Mouse (Mus musculus): ENCODE data around the gene Fign.
A peak's percentile ranks its signal among the peaks of the same experiment; 100 is the strongest.

Gene Fign

DNA sequence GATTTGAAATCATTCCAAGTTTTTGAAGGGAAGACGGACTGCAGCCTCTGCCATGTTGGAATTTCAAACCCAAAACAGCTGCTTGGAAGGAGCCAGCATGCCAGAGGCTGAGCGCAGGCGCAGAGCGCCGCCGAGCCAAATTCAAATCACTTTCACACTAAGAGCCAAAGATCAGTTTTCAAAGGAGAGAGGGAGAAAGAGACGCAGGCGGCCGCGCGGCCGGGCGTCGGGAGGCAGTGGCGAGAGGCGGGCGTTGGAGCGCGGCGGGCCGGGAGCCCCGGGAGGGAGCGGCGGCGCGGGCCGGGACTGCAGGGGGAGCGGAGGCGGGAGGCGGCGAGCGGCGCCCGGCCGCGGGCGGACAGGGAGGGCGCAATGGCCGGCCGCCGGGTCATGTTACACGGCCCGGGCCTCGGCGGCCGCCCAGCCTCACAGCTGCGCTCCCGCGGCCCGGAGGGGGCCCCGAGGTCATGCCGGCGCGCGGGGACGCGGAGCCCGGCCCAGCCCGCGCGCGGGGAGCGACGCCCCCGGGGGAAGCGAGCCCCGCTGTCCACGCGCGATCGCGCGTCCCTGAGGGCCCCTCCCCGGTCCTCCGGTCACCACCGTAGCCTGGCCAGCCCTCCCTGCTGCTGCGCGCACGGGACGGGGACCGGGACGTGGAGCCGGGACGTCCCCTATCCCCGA, at the start of gene Fign:
Fign (minus strand) TSS at position 102 of the 681 bp plus-strand sequence.
- DNase-seq (ENCODE audit: low read depth): peak; percentile 80

DNA sequence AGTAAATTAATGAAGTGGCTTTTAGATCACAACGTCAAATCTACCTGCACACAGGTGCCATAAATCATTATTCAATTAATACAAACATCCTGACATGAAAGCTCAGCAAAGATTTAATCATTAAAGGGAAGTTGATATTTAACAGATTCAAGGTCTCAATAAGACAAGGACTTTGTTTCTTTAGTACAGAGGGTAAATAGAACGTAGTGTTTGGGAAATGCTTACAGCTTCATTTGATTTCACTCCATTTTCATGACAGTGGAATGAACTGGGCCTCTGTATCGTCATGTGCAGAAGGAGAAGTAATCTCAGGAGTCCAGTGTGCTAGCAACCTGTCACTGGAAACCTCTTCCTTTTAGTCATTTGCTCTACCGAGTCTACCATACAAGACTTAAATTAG, 35.8 kb upstream of the Fign start:
- DNase-seq (ENCODE audit: low read depth): no peak

DNA sequence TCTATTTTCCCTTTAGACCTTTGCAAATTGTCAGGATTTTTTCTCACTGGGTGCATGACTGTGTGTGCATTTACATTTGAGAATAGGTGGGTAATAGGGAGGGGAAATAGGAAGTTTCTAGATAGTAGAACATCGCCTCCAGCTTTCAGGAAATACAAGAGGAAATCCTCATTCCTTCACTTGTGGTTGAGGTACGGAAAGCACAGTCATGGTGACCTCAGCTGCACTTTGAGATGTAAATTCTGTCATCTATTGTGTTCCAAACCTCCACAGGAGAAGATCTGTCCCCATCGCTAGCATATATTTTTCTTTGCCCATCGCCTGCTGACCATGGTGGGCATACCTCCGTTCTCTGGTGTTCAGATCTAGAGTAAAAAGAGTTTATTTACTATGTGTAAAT, 22.7 kb upstream of the Fign start:
- DNase-seq (ENCODE audit: low read depth): no peak

- no peak for DNase-seq (ENCODE audit: low read depth)
These were observed 18.8 kb upstream of the Fign start for GRCm38 (mm10) chr2:64116613-64117012.

- no peak for DNase-seq (ENCODE audit: low read depth)
These were observed 13.3 kb upstream of the Fign start for GRCm38 (mm10) chr2:64111133-64111532.

DNA sequence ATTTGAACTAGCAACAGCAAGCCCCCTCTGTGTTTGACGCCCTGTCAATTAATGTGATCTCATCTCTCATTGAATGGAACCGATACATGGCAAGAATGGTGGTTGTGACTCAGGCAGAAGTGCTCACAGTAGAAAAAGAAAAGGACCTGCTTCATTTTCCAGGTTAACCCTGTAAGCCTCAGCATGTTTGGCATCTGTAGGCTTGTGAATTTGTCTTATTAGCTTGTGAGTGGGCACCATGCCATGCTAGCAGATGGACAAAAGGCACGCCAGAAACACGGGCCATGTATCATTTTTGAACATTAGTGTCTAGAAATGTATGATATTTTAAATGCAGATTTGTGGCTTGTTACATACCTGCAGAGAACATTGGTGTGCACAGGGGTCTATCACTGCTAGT, 12.0 kb upstream of the Fign start:
- DNase-seq (ENCODE audit: low read depth): no peak

GRCm38 (mm10) chr2:64108040-64108439, 10.2 kb upstream of the Fign start:
- DNase-seq (ENCODE audit: low read depth): no peak

DNA sequence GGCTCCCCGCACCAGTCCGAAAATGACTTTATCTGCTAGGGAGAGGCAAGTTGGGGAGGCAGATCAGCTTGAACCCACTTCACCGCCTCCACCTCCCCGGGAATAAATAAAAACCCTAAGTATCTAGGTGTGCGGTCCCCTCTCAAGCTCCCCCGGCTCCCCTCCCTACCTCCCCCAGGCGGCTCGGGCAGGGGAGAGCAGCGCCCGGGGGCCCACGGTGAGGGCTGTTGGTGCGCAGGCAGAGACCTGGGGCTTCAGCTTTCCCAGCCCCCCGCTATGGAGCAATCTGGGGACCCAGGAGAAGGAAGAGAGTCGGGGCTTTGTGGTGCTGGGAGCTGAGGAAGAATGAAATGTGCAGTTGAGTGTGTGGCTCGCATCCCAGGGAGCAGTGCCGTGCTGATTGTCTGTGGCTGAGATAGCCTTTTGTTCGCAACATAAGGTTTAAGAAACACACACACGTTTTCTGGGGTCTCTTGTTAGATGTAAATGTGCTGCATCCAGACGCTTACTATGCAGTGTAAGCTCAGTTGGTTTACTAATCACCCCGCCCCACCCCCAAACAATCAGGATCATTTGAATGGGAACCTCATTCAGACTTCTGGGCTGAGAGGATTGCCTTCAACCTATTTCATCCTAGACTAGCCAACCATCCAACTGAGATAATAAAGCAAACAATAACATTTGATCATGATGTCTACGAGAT, 931 bp upstream of the Fign start:
- DNase-seq (ENCODE audit: low read depth): no peak

DNA sequence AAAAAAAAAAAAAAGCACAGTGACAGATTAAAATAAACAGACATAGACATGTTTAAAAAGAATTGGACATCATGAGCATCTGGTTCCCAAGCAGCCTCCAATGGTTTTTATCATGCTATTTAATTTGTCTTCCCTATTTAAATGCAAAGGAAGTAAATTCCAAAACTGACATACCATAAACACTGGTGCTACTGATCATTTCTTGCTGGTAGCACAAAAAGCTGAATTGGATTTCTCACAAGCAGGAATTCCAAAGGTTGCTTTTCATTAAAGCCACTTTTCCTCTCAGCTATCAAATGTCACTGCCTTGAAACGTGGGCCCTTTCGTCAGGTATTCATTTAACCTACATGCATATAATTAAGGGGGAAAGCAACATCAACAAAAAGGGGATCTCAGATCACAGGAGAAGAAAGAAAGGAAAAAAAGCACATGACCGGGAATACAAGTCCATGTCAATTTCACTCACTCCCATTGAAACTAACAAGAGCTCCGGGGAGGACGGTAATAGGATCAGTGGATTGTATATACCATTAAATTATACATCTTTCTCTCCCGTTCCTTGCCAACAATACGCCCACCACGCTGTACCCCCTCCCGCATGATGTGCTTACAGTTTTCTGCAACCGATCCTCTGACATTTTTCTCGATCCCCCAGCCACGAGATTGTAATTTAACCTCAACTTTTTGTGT, 972 bp downstream of the Fign start:
- DNase-seq (ENCODE audit: low read depth): no peak

- no peak for DNase-seq (ENCODE audit: low read depth)
These were observed 1.7 kb downstream of the Fign start for GRCm38 (mm10) chr2:64096176-64096575.

DNA sequence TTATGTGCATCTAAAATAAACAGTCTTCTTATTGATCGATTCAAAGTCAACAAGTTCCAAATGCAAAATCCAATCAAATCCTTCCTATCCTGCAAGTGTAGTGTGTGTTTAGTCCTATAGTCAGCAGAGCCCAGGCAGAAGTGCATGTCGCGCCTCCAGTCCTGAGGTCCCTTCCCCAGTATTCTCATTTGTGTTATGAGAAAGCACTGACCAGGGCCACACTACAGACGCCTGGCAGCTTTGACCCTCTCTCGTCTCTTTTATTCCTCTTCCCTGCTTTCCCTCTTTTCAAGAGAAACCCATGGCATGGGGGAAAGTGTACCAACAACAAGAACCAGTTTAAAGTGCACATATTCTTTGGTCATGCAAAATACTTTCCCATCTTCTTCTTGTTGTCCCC, 2.3 kb downstream of the Fign start:
- no peak for DNase-seq (ENCODE audit: low read depth)

DNA sequence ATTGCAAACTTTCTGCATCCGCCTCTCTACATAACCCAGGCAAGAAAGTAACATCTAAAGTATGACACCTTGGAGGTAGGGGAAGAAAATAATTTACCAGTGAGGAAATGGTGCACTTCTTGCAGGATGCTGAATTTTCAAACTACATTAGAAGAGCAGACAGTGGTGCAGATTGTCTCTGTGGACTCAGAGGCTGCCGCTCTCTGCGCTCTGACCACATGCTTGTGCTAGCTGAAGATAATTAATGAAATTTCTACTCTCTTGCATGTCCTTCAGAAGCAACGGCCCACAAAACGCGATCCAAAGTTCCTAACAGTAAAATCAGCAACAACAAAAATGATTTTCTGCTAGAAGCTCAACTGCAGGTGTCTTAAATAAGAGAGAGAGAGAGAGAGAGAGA, 4.8 kb downstream of the Fign start:
- no peak for DNase-seq (ENCODE audit: low read depth)

DNA sequence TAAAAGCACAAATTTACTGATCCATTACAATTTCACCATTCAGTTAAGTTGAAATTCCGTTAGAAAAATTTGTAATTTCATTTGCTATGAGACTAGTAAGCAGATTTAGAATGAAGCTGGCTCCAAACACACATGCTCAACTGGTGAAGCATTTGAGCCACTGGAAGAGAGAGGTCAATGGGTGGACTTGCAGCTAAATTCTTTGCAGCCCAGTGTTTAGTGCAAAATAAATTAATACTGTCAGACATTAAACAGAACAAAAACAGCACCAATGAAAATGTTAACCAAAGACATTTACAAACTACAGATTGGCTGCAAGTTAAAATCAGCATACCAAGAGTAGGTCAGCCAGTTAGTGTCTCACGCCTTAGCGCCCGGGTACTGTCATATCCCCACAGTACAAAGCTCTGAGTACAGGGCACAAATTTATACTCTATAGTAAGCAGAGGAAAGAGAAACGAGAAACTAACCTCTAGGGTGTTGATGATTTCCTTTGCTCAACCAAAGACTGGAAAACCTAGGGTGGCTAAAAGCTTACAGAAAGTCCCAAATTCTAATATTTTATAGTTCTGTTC, 13.9 kb downstream of the Fign start:
- DNase-seq (ENCODE audit: low read depth): no peak

DNA sequence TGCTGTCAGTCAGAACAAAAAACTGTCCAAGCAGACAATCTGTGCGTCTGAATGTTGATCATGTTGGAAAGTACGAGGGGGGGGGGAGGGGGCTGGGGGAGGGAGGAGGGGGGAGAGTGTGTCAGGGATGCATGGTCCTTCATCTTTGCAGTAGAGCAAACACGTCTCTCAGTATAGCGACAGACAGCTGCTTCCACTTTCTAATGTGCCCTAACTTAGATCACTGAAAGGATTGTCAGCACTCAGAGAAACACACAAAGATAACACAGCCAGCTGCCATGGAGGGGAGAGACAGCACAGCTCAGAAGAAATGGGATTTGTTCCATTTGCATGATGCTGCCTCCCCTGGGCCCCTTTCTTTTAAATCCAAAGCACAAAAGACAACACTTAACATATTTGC, 18.1 kb downstream of the Fign start:
- no peak for DNase-seq (ENCODE audit: low read depth)

- DNase-seq (ENCODE audit: low read depth): no peak
These were observed 19.3 kb downstream of the Fign start for GRCm38 (mm10) chr2:64078551-64078950.

DNA sequence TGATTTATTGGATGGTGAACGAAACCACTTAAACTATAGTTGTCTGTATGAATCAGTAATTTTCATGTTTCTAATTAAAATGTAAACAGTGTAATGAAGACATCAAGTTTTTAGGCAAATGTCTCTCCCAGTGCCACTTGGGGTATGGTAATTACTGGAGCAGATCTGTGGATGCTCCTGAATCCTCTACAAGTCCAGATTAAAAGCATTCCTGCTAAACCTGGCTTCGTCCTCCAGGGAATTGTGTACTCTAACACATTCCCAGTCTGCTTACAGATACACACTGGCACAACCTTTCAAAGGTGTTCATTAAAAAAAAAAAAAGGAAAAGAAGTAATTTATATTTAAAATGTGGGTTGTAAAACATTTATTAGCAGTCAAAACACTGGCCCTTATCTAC, 20.0 kb downstream of the Fign start:
- DNase-seq (ENCODE audit: low read depth): no peak

DNA sequence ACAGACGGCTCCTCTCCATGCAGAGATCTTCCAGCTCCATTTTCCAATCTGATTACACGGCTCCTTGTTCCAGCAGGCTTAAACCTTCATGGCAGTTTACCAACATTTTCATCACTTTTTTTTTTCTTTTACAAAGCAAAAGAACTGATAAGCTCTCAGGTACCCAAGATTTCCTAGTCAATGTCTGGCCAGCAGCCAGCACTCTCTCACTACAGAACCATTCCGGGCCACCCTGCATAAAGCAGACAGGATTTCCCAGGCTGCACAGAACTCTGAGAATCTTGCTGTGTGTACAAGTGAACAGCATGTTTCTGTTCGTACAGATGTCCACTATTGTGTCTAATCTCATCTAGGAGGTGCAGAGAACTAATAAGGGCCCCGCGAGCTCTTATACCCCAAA, 22.0 kb downstream of the Fign start:
- DNase-seq (ENCODE audit: low read depth): no peak

DNA sequence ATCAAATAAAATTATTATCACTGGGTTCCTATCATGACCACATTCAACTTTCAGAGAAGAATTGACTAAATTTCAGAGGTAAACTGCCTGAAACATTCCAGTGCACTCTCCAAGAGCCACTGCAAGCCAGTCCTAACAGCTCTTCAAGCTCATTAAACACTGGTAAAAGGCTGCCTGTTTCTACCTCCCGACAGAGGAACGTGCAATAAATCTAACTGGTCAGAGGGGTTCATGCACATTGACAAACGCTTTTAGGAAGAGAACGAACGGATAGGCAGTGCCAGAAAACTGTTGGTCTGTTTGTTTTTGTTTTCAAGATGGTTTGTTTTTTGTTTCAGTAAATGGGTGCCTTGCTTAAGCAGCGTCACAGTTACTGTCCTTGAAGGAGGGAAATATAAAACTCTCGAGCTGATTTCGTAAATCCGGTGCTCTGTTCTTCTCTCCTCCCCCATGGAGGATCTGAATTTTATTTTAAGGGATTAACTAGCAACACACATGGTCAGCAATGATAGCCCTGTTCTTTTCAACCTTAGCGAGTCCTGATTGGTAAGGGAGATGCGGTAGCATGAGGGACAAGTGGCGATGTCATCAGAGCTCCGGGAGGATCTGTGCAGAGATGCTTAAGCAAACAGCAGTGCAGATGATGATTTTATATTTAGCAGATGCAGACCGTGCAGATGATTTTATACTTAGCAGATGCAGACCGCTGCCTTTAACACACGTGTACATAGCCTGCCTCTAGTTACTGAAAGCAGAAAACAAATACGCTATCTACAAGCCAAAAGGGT, 23.0 kb downstream of the Fign start:
- DNase-seq (ENCODE audit: low read depth): no peak

DNA sequence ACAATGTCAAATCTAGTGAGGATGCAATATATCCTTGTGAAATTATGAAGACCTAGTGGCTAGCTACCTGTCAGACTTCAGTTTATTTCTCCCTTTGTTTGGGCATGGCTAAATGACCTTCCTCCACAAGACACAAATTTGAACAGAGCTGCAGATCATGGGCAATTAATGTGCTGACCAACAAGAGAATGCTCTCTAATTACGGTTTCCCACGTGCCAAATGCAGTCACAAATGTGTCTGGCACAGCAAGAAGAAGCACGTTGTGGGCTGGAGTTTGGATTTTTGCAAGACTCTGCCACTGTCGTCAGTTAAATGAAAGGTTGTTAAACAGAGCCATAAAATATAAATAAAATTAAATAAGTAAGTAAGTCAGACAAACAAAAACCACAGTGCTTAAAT, 25.7 kb downstream of the Fign start:
- DNase-seq (ENCODE audit: low read depth): no peak

DNA sequence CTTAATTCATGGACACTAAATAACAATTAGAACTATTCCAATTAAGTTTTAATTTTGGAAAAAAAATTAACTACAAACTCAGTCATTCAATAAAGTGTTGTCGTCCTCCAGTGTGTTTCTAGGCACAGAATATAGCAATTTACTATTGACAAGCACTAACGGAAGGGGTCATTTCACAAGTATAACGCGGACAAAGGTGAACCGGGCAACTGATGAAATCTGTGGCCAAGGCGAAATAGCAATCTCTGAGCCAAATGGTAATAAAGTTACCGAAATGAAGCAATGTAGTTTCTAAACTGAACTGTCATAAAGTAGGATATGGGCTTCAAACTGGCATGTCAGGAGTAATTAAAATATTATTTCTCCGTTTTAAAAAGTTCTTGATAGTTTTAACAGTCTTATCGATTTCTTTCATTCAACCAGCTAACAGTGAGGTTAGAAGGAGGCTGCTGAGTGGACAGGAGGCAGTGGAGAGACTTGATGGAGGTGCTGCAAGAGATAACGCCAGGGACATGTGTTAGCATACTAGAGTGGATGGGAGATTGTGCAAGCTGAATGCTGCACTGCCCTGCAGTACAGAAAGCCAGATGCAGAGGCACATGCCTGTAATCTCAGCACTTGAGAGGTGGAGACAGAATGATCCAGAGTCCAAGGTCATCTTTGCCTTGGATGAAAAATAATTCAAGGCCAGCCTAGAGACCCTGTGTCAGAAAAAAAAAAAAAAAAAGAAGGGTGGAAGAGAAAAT, 27.7 kb downstream of the Fign start:
- no peak for DNase-seq (ENCODE audit: low read depth)

GRCm38 (mm10) chr2:64065511-64065910, 32.3 kb downstream of the Fign start:
- no peak for DNase-seq (ENCODE audit: low read depth)
